Mouse (Mus musculus) ES-Bruce4 (cell line): Measurements from ENCODE around the gene Hmga1.

Experiments used
- CTCF ChIP-seq: IDR thresholded peaks from one replicate; pipeline ENCODE4 v1.8.1; 2011; ENCODE audit warnings: low read depth, low read length
- EP300 ChIP-seq: IDR thresholded peaks from 2 replicates; pipeline ENCODE4 v1.6.1; 2011; ENCODE audit warnings: low read depth, low read length; ENCODE audit not compliant: insufficient read depth
- POLR2A ChIP-seq: IDR thresholded peaks from one replicate; pipeline ENCODE4 v1.8.1; 2011; ENCODE audit warnings: low read length; ENCODE audit not compliant: insufficient read depth

DNA sequence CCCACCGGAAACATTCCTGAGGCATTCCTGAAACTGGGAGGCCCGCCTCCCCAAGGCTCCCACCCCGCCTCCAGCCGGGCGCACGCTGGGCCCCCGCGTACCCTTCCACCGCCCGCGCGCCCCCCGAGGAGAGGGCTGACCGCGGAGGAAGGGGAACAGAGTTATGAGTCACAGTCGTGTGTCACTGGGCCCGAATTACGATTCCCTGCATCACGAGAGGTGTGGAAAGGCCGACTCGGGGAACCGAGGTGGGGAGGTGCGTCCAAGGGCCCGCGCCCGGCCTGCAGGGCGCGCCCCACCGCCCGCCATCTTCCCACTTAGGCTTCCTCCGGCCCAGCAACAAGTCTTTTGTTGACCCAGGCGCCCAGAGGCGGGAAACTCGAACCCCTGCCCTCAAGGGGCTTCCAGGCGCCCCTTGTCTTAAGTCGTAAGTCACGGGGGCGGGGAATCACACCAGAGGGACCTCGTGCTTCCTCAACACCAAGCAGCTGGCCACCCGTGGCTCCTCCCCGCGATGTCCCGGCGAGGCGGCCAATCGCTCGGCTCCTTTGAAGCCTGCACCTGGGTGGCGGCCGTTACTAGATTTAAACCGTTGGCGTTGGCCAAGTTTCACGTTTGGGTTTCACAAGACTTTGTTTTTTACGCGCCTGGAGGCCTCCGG lies 655 bp upstream of the Hmga1 start:
- TF ChIP-seq EP300, result 0 out of 2 replicates have a peak, but pooled peaks have one; percentile 45
- no peak for TF ChIP-seq CTCF
- peak; percentile 3 for TF ChIP-seq POLR2A
